Mouse (Mus musculus) E14TG2a.4 (cell line): ENCODE results near the gene Marcks.

Experiments used
- H3K27me3 ChIP-seq: 2 replicates; pipeline ENCODE4 v1.6.1; 2014; ENCODE audit warnings: low read length, control low read depth; ENCODE audit not compliant: insufficient read depth
- H3K36me3 ChIP-seq: 2 replicates; pipeline ENCODE4 v1.6.1; 2014; ENCODE audit warnings: low read length, control low read depth; ENCODE audit not compliant: insufficient read depth
- H3K4me1 ChIP-seq: replicated peaks from 2 replicates; pipeline ENCODE4 v1.6.1; 2014; ENCODE audit warnings: low read depth, low read length, control low read depth
- H3K4me3 ChIP-seq: replicated peaks from 2 replicates; pipeline ENCODE4 v1.5.1; 2014; ENCODE audit warnings: mild to moderate bottlenecking, low read length
- H3K9me3 ChIP-seq: 2 replicates; pipeline ENCODE4 v1.6.1; 2014; ENCODE audit warnings: low read length, control low read depth
- CTCF ChIP-seq: conservative IDR thresholded peaks from 2 replicates; pipeline ENCODE4 v1.5.1; 2014; ENCODE audit warnings: low read length
- NANOG ChIP-seq: IDR thresholded peaks from 2 replicates; pipeline ENCODE4 v1.6.1; 2014; ENCODE audit warnings: borderline replicate concordance, low read length, mixed read lengths
- POU5F1 ChIP-seq: IDR thresholded peaks from 2 replicates; pipeline ENCODE4 v1.6.1; 2014; ENCODE audit warnings: low read length, borderline replicate concordance

Gene Marcks

GRCm38 (mm10) chr10:37157156-37157555, 18.4 kb upstream of the Marcks start:
- H3K4me1 ChIP-seq, result no peaks in the 10 kb centered on the region
- H3K36me3 ChIP-seq, result no peaks in the 10 kb centered on the region
- no peaks in the 10 kb centered on the region for H3K27me3 ChIP-seq
- H3K4me3 ChIP-seq, result no peak overlapping the region
- peaks cover 7% of the 10 kb centered on the region; the same call in 1 of the 2 replicates for H3K9me3 ChIP-seq
- TF ChIP-seq POU5F1 (no peak), NANOG (no peak), CTCF (no peak)

GRCm38 (mm10) chr10:37155131-37155530, 16.4 kb upstream of the Marcks start:
- Histone ChIP-seq H3K9me3 (peaks cover 7% of the 10 kb centered on the region; the same call in 1 of the 2 replicates), H3K4me3 (no peak overlapping the region), H3K4me1 (no peaks in the 10 kb centered on the region), H3K27me3 (no peaks in the 10 kb centered on the region), H3K36me3 (no peaks in the 10 kb centered on the region)
- TF ChIP-seq CTCF (no peak), POU5F1 (no peak), NANOG (no peak)

GRCm38 (mm10) chr10:37151539-37152271, 13.0 kb upstream of the Marcks start:
- peaks cover 2% of the 10 kb centered on the region; the same call in 1 of the 2 replicates for H3K9me3 ChIP-seq
- no peak for TF ChIP-seq CTCF
- no peak for TF ChIP-seq NANOG
- TF ChIP-seq POU5F1, result no peak
- H3K36me3 ChIP-seq, result no peaks in the 10 kb centered on the region
- H3K4me1 ChIP-seq, result peaks cover 5% of the 10 kb centered on the region; the same call in 1 of the 2 replicates
- no peak overlapping the region for H3K4me3 ChIP-seq
- no peaks in the 10 kb centered on the region for H3K27me3 ChIP-seq

- Histone ChIP-seq H3K4me3 (no peak overlapping the region), H3K27me3 (no peaks in the 10 kb centered on the region), H3K9me3 (no peaks in the 10 kb centered on the region)
Measured at GRCm38 (mm10) chr10:37148016-37148415, 9.3 kb upstream of the Marcks start.

GRCm38 (mm10) chr10:37145456-37145855, 6.7 kb upstream of the Marcks start:
- H3K4me1 ChIP-seq, result peaks cover 17% of the 10 kb centered on the region
- no peak for TF ChIP-seq POU5F1
- no peak for TF ChIP-seq CTCF
- TF ChIP-seq NANOG, result no peak

More at GRCm38 (mm10) chr10:37148016-37148415, 9.3 kb upstream of the Marcks start:
- Histone ChIP-seq H3K36me3 (no peaks in the 10 kb centered on the region), H3K4me1 (peaks cover 5% of the 10 kb centered on the region; the same call in 1 of the 2 replicates)
- no peak for TF ChIP-seq NANOG
- TF ChIP-seq POU5F1, result no peak
- TF ChIP-seq CTCF, result no peak

GRCm38 (mm10) chr10:37141621-37142020, 2.9 kb upstream of the Marcks start:
- peak overlapping the region; percentile 89 for H3K4me3 ChIP-seq
- no peaks in the 10 kb centered on the region for H3K9me3 ChIP-seq
- peaks cover 26% of the 10 kb centered on the region for H3K4me1 ChIP-seq
- H3K27me3 ChIP-seq, result peaks cover 14% of the 10 kb centered on the region
- TF ChIP-seq NANOG (no peak), POU5F1 (no peak), CTCF (no peak)
- no peaks in the 10 kb centered on the region for H3K36me3 ChIP-seq

More at GRCm38 (mm10) chr10:37145456-37145855, 6.7 kb upstream of the Marcks start:
- no peak overlapping the region for H3K4me3 ChIP-seq
- H3K9me3 ChIP-seq, result no peaks in the 10 kb centered on the region
- H3K36me3 ChIP-seq, result no peaks in the 10 kb centered on the region
- H3K27me3 ChIP-seq, result peaks cover under 1% of the 10 kb centered on the region; the same call in 1 of the 2 replicates

- Histone ChIP-seq H3K9me3 (no peaks in the 10 kb centered on the region), H3K36me3 (no peaks in the 10 kb centered on the region), H3K27me3 (peaks cover 14% of the 10 kb centered on the region), H3K4me3 (peak overlapping the region; percentile 89), H3K4me1 (peaks cover 26% of the 10 kb centered on the region)
- no peak for TF ChIP-seq NANOG
- TF ChIP-seq POU5F1, result no peak
- TF ChIP-seq CTCF, result no peak
Measured at GRCm38 (mm10) chr10:37140736-37141451, 2.2 kb upstream of the Marcks start.

- H3K36me3 ChIP-seq, result no peaks in the 10 kb centered on the region
- H3K4me3 ChIP-seq, result peak overlapping the region; percentile 89
- peaks cover 29% of the 10 kb centered on the region for H3K4me1 ChIP-seq
- peaks cover 14% of the 10 kb centered on the region for H3K27me3 ChIP-seq
- H3K9me3 ChIP-seq, result no peaks in the 10 kb centered on the region
- no peak for TF ChIP-seq NANOG
- TF ChIP-seq CTCF, result no peak
Measured at GRCm38 (mm10) chr10:37140166-37140735, 1.5 kb upstream of the Marcks start.
